Mouse (Mus musculus): ENCODE data around the gene Ntf5. TPM values are rescaled to one million over a fixed set of nuclear protein-coding genes. Genes with fewer than 3 reads are reported as not detected.

Ntf5 gene
- total and polyA plus RNA-seq, 3 experiments = 0.43 to 1.5 (median 0.59) TPM

- DNase-seq (ENCODE audit: extremely low read depth) = no peak
- in situ Hi-C loops (cut with MboI; ENCODE audit: low pct_ligation_motif_present, low pct_unique_long_range_greater_than_20kb, low sequenced_read_pairs) (no loop called here), dilution Hi-C loops (cut with MboI; ENCODE audit: extremely low pct_ligation_motif_present, extremely low pct_unique_long_range_greater_than_20kb, low sequenced_read_pairs) (no loop called here)
- H3K27me3 ChIP-seq (replicated peaks) = no peaks in the 10 kb centered on the region
- no peak within 1 kb of the TSS for H3K4me2 ChIP-seq (ENCODE audit: insufficient read depth, low read depth, poor library complexity, severe bottlenecking)
- no peak within 1 kb of the TSS for H3K4me3 ChIP-seq (replicated peaks in 1 of 3; ENCODE audit: low read depth in 2 of 3, low read length in 2 of 3, poor library complexity in 1 of 3)
- peaks cover 4 to 10% of the 10 kb centered on the region in 2 experiments; a peak in 2 of 4 replicates for H3K4me1 ChIP-seq (ENCODE audit: control insufficient read depth in 1 of 2, insufficient read depth in 2 of 2)
- no peak within 1 kb of the TSS for H3K9ac ChIP-seq (ENCODE audit: insufficient read depth, low read depth)
- peaks cover 54 to 68% of the 10 kb centered on the region in 2 experiments for H3K36me3 ChIP-seq (replicated peaks in 1 of 2; ENCODE audit: control insufficient read depth in 1 of 2, insufficient read depth in 1 of 2, low read length in 1 of 2)
- no peaks in the 10 kb centered on the region for H3K9me3 ChIP-seq (replicated peaks; ENCODE audit: low read length)
- no peak within 1 kb of the TSS for H3K27ac ChIP-seq (ENCODE audit: insufficient read depth, low read depth)
- TF ChIP-seq ZNF384 (IDR thresholded peaks at IDR 0.05; ENCODE audit: low read depth, low read length) (no peak), ZKSCAN1 (IDR thresholded peaks at IDR 0.05; ENCODE audit: borderline replicate concordance, low read depth, low read length) (no peak), SIN3A (IDR thresholded peaks at IDR 0.05; ENCODE audit: low read length) (no peak), EP300 (IDR thresholded peaks at IDR 0.05; ENCODE audit: low read length) (no peak), MEF2A (IDR thresholded peaks at IDR 0.05; ENCODE audit: borderline replicate concordance, low read depth, low read length) (no peak), SMC3 (IDR thresholded peaks at IDR 0.05; ENCODE audit: low read depth, low read length) (no peak), POLR2A (IDR thresholded peaks at IDR 0.05; ENCODE audit: low read depth, low read length) (no peak), MYC (IDR thresholded peaks at IDR 0.05; ENCODE audit: low read depth, low read length) (no peak), BHLHE40 (IDR thresholded peaks at IDR 0.05; ENCODE audit: low read depth, low read length) (no peak), ETS1 (conservative IDR thresholded peaks at IDR 0.05; ENCODE audit: low read depth, low read length) (no peak), CHD1 (IDR thresholded peaks at IDR 0.05; ENCODE audit: low read depth, low read length) (no peak), TBP (conservative IDR thresholded peaks at IDR 0.05; ENCODE audit: low read depth, low read length) (no peak), IRF4 (IDR thresholded peaks at IDR 0.05; ENCODE audit: low read depth, low read length) (no peak), TCF12 (IDR thresholded peaks at IDR 0.05; ENCODE audit: low read depth, low read length) (no peak)
- no peaks in the 10 kb centered on the region for H3K79me2 ChIP-seq (replicated peaks; ENCODE audit: control insufficient read depth, extremely low read depth, insufficient read depth, poor library complexity, severe bottlenecking)
Measured at GRCm38 (mm10) chr7:45420615-45420919, 7.1 kb downstream of the Ntf5 start, which contains the start of gene Lhb. Gene Lhb, plus strand, starts transcription at chr7:45420820.

- dilution Hi-C loops (cut with MboI; ENCODE audit: extremely low pct_ligation_motif_present, extremely low pct_unique_long_range_greater_than_20kb, low sequenced_read_pairs) = no loop called here
- no peak for TF ChIP-seq JUN (IDR thresholded peaks at IDR 0.05; ENCODE audit: insufficient read depth, low read depth, low read length)
- no peak for TF ChIP-seq E2F4 (IDR thresholded peaks at IDR 0.05; ENCODE audit: insufficient replicate concordance, low read depth, low read length)
- TF ChIP-seq EP300 (IDR thresholded peaks at IDR 0.05; ENCODE audit: low read length) = no peak
- no peak for TF ChIP-seq USF2 (conservative IDR thresholded peaks at IDR 0.05; ENCODE audit: low read depth, low read length)
- no peak for TF ChIP-seq MXI1 (IDR thresholded peaks at IDR 0.05; ENCODE audit: low read depth, low read length)
- no peak for TF ChIP-seq KAT2A (IDR thresholded peaks at IDR 0.05; ENCODE audit: insufficient replicate concordance, low read length)
- no peak for TF ChIP-seq PAX5 (IDR thresholded peaks at IDR 0.05; ENCODE audit: low read length)
- no peak for TF ChIP-seq SIN3A (IDR thresholded peaks at IDR 0.05; ENCODE audit: low read length)
- no peak for TF ChIP-seq POLR2A (IDR thresholded peaks at IDR 0.05; ENCODE audit: low read depth, low read length)
- no peak for TF ChIP-seq USF1 (IDR thresholded peaks at IDR 0.05; ENCODE audit: low read depth, low read length)
- TF ChIP-seq MEF2A (IDR thresholded peaks at IDR 0.05; ENCODE audit: borderline replicate concordance, low read depth, low read length) = no peak
- no peak for TF ChIP-seq ZKSCAN1 (IDR thresholded peaks at IDR 0.05; ENCODE audit: borderline replicate concordance, low read depth, low read length)
- Histone ChIP-seq H3K9ac (ENCODE audit: insufficient read depth, low read depth) (no peak overlapping the region), H3K4me1 (ENCODE audit: control insufficient read depth in 1 of 2, insufficient read depth in 2 of 2) (peaks cover 4 to 10% of the 10 kb centered on the region in 2 experiments; a peak in 2 of 4 replicates), H3K9me3 (replicated peaks; ENCODE audit: low read length) (no peaks in the 10 kb centered on the region), H3K27me3 (replicated peaks) (no peaks in the 10 kb centered on the region), H3K27ac (ENCODE audit: insufficient read depth, low read depth) (no peak overlapping the region), H3K4me2 (ENCODE audit: insufficient read depth, low read depth, poor library complexity, severe bottlenecking) (no peak overlapping the region), H3K4me3 (replicated peaks in 1 of 3; ENCODE audit: low read depth in 2 of 3, low read length in 2 of 3, poor library complexity in 1 of 3) (no peak overlapping the region), H3K36me3 (replicated peaks in 1 of 2; ENCODE audit: control insufficient read depth in 1 of 2, insufficient read depth in 1 of 2, low read length in 1 of 2) (peaks cover 58 to 73% of the 10 kb centered on the region in 2 experiments), H3K79me2 (replicated peaks; ENCODE audit: control insufficient read depth, extremely low read depth, insufficient read depth, poor library complexity, severe bottlenecking) (no peaks in the 10 kb centered on the region)
- no peak for DNase-seq (ENCODE audit: extremely low read depth)
- in situ Hi-C loops (cut with MboI; ENCODE audit: low pct_ligation_motif_present, low pct_unique_long_range_greater_than_20kb, low sequenced_read_pairs) = no loop called here
Measured at GRCm38 (mm10) chr7:45421194-45421593, 7.7 kb downstream of the Ntf5 start.

Data from CH12.LX (cell line).